Mouse (Mus musculus) frontal cortex, postnatal 14 days (tissue): Measurements from ENCODE around the gene Utp11.
A peak's percentile ranks its signal among the peaks of the same experiment; 100 is the strongest.

Experiments used
- DNase-seq, 2 experiments: peaks; one replicate each; pipeline ENCODE4 v3.0.0; 2022; ENCODE audit warnings: low spot score in 2 of 2

Gene Utp11

GRCm38 (mm10) chr4:124704797-124705474 lies 11.5 kb upstream of the Utp11 start:
- no peak for DNase-seq

- DNase-seq, result no peak
These were observed 10.7 kb upstream of the Utp11 start for GRCm38 (mm10) chr4:124703881-124704796.

GRCm38 (mm10) chr4:124703406-124703805 lies 10.0 kb upstream of the Utp11 start:
- DNase-seq, result no peak

- no peak for DNase-seq
These were observed 8.5 kb upstream of the Utp11 start for GRCm38 (mm10) chr4:124701916-124702315.

- no peak for DNase-seq
These were observed 7.8 kb upstream of the Utp11 start for GRCm38 (mm10) chr4:124701052-124701845.

- DNase-seq, result no peak
These were observed 7.0 kb upstream of the Utp11 start, which contains the start of gene Fhl3 for GRCm38 (mm10) chr4:124700248-124700971. Gene Fhl3, plus strand, starts transcription at chr4:124700701.

- no peak for DNase-seq
These were observed 6.4 kb upstream of the Utp11 start for GRCm38 (mm10) chr4:124699791-124700190.

GRCm38 (mm10) chr4:124695786-124696516 lies 2.6 kb upstream of the Utp11 start:
- DNase-seq, result no peak

GRCm38 (mm10) chr4:124694572-124694971 lies 1.2 kb upstream of the Utp11 start:
- DNase-seq, result no peak

GRCm38 (mm10) chr4:124692416-124692861 lies 961 bp downstream of the Utp11 start:
- no peak for DNase-seq

- DNase-seq, result no peak
These were observed 1.9 kb downstream of the Utp11 start for GRCm38 (mm10) chr4:124691455-124691854.

GRCm38 (mm10) chr4:124685897-124686402 lies 7.5 kb downstream of the Utp11 start:
- no peak for DNase-seq

- no peak for DNase-seq
These were observed 7.9 kb downstream of the Utp11 start for GRCm38 (mm10) chr4:124685453-124685852.

- no peak for DNase-seq
These were observed 8.4 kb downstream of the Utp11 start for GRCm38 (mm10) chr4:124685004-124685403.

- no peak for DNase-seq
These were observed 9.9 kb downstream of the Utp11 start for GRCm38 (mm10) chr4:124683474-124683873.

- DNase-seq, result no peak
These were observed 11.1 kb downstream of the Utp11 start for GRCm38 (mm10) chr4:124682270-124682669.

- no peak for DNase-seq
These were observed 17.4 kb downstream of the Utp11 start for GRCm38 (mm10) chr4:124675958-124676357.

- DNase-seq, result peak in 1 of 2 experiments; percentile 61
These were observed 18.4 kb downstream of the Utp11 start for GRCm38 (mm10) chr4:124675037-124675436.

GRCm38 (mm10) chr4:124674334-124675032 lies 18.9 kb downstream of the Utp11 start:
- DNase-seq, result no peak
